Mouse (Mus musculus) myocyte (in vitro differentiated cells): ENCODE data around the gene Hnrnpll.

ENCODE experiments used
- E2F4 ChIP-seq: IDR thresholded peaks from one replicate; pipeline ENCODE4 v1.6.1; 2011; ENCODE audit warnings: mild to moderate bottlenecking, control low read depth, moderate library complexity; ENCODE audit not compliant: insufficient read depth
- MAX ChIP-seq: IDR thresholded peaks from one replicate; pipeline ENCODE4 v1.6.1; 2011; ENCODE audit warnings: low read depth, mild to moderate bottlenecking, control low read depth
- MYOG ChIP-seq, 3 experiments: IDR thresholded peaks; one replicate each; pipeline ENCODE4 v1.6.1; 2011; ENCODE audit warnings: control low read depth in 2 of 3, low read depth in 2 of 3, mild to moderate bottlenecking in 2 of 3; ENCODE audit not compliant: insufficient read length in 2 of 3, control insufficient read depth in 1 of 3, insufficient read depth in 1 of 3
- POLR2A ChIP-seq: IDR thresholded peaks from one replicate; pipeline ENCODE4 v1.6.1; 2011; ENCODE audit warnings: low read depth, mild to moderate bottlenecking, control low read depth, moderate library complexity; ENCODE audit not compliant: insufficient read length
- POLR2AphosphoS2 ChIP-seq: IDR thresholded peaks from one replicate; pipeline ENCODE4 v1.6.1; 2011; ENCODE audit warnings: low read depth, control low read depth; ENCODE audit not compliant: insufficient read length
- REST ChIP-seq: IDR thresholded peaks from one replicate; pipeline ENCODE4 v1.6.1; 2011; ENCODE audit warnings: mild to moderate bottlenecking, control low read depth, moderate library complexity; ENCODE audit not compliant: insufficient read depth, insufficient read length
- TCF12 ChIP-seq: IDR thresholded peaks from one replicate; pipeline ENCODE4 v1.6.1; 2011; ENCODE audit warnings: mild to moderate bottlenecking, control low read depth; ENCODE audit not compliant: poor library complexity, insufficient read depth, severe bottlenecking
- TCF3 ChIP-seq: IDR thresholded peaks from one replicate; pipeline ENCODE4 v1.6.1; 2011; ENCODE audit warnings: low read depth, control low read depth; ENCODE audit not compliant: insufficient read length
- USF1 ChIP-seq: IDR thresholded peaks from one replicate; pipeline ENCODE4 v1.6.1; 2011; ENCODE audit warnings: low read depth, mild to moderate bottlenecking, control low read depth, moderate library complexity

GRCm38 (mm10) chr17:80060151-80060550 is 2.0 kb downstream of the Hnrnpll start:
- TF ChIP-seq MAX (no peak), POLR2A (no peak), E2F4 (no peak), USF1 (no peak), MYOG (IDR thresholded peaks at IDR 0.05; ENCODE audit: control insufficient read depth in 1 of 3, insufficient read depth in 1 of 3, insufficient read length in 2 of 3, low read depth in 2 of 3) (no peak), POLR2AphosphoS2 (no peak), REST (no peak), TCF3 (no peak), TCF12 (no peak)
